Mouse (Mus musculus) CD4-positive, CD25-positive, alpha-beta regulatory T cell, adult 2 months (primary cell): Measurements from ENCODE around the gene Ranbp3l.

Source experiments
- DNase-seq: peaks from one replicate; pipeline ENCODE4 v3.0.0-alpha.2; 2012; ENCODE audit warnings: low read depth, low spot score

Ranbp3l gene

GRCm38 (mm10) chr15:8967573-8968228 is at the start of gene Ranbp3l:
Gene Ranbp3l (plus strand): TSS chr15:8967949.
- no peak for DNase-seq

- DNase-seq: no peak
These were observed 37.7 kb upstream of the Ranbp3l start for GRCm38 (mm10) chr15:8930061-8930460.

- no peak for DNase-seq
These were observed 30.8 kb upstream of the Ranbp3l start for GRCm38 (mm10) chr15:8936911-8937310.

GRCm38 (mm10) chr15:8940861-8941260 is 26.9 kb upstream of the Ranbp3l start:
- DNase-seq: no peak

- DNase-seq: no peak
These were observed 16.9 kb upstream of the Ranbp3l start for GRCm38 (mm10) chr15:8950856-8951255.

- DNase-seq: peak; percentile 1
These were observed 4.4 kb upstream of the Ranbp3l start for GRCm38 (mm10) chr15:8963323-8963722.

GRCm38 (mm10) chr15:8968229-8968595 is 463 bp downstream of the Ranbp3l start:
- no peak for DNase-seq

GRCm38 (mm10) chr15:8969061-8969635 is 1.4 kb downstream of the Ranbp3l start:
- no peak for DNase-seq

GRCm38 (mm10) chr15:8991211-8991610 is 23.5 kb downstream of the Ranbp3l start:
- no peak for DNase-seq

GRCm38 (mm10) chr15:8991859-8992838 is 24.4 kb downstream of the Ranbp3l start:
- no peak for DNase-seq

- DNase-seq: no peak
These were observed 27.0 kb downstream of the Ranbp3l start for GRCm38 (mm10) chr15:8994608-8995277.

- DNase-seq: no peak
These were observed 27.7 kb downstream of the Ranbp3l start for GRCm38 (mm10) chr15:8995490-8995889.

GRCm38 (mm10) chr15:9002762-9003161 is 35.0 kb downstream of the Ranbp3l start:
- no peak for DNase-seq

- DNase-seq: no peak
These were observed 41.4 kb downstream of the Ranbp3l start for GRCm38 (mm10) chr15:9009196-9009595.

GRCm38 (mm10) chr15:9014541-9014940 is 46.8 kb downstream of the Ranbp3l start:
- no peak for DNase-seq

- DNase-seq: peak; percentile 8
These were observed 47.7 kb downstream of the Ranbp3l start for GRCm38 (mm10) chr15:9015496-9015895.

GRCm38 (mm10) chr15:9055704-9056103 is 88.0 kb downstream of the Ranbp3l start:
- peak; percentile 12 for DNase-seq

- no peak for DNase-seq
These were observed 92.1 kb downstream of the Ranbp3l start for GRCm38 (mm10) chr15:9059856-9060255.

GRCm38 (mm10) chr15:9061150-9061882 is 93.6 kb downstream of the Ranbp3l start:
- no peak for DNase-seq

- no peak for DNase-seq
These were observed 101.1 kb downstream of the Ranbp3l start for GRCm38 (mm10) chr15:9068881-9069280.

- peak; percentile 7 for DNase-seq
These were observed 102.6 kb downstream of the Ranbp3l start for GRCm38 (mm10) chr15:9070353-9070752.
